Mouse (Mus musculus): ENCODE data around the gene Ntm.

Gene Ntm

DNA sequence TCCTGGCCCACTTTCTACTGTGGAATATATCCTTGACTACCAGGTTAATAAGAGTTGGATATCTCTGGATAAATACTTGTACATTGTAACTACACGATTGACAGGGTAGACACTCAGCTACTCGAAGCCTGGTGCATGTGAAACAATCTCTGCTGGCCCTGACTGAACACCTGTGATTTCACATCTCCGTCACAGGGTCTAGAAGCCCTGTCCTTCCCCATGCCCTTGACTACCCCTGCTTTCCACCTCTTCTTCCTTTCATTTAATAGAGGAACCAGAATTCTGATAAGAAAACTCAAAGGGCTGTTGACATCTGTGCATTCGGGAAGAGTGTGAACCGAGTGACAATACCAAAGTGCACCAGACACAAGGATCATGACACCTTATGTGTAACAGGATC lies 566.8 kb downstream of the Ntm start:
- DNase-seq: no peak

DNA sequence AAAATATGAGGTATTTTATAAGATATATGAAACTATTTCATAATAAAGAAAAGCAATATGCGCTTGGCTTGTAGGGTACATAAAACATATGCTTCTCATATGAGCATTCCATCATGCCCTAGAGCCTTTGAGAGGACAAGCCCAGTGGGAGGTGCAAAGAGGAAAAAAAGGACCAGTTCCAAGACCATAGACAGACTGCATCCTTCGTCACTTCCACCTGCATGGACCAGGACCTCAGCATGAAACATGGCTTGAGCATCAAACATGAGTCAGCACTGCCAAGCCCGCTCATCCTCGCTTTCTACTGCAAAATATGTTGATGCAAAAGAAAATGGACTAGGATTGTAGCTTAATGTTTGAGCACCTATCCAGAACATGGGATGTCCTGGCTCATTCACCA lies 569.8 kb downstream of the Ntm start:
- peak; percentile 66 to 73 for DNase-seq

DNA sequence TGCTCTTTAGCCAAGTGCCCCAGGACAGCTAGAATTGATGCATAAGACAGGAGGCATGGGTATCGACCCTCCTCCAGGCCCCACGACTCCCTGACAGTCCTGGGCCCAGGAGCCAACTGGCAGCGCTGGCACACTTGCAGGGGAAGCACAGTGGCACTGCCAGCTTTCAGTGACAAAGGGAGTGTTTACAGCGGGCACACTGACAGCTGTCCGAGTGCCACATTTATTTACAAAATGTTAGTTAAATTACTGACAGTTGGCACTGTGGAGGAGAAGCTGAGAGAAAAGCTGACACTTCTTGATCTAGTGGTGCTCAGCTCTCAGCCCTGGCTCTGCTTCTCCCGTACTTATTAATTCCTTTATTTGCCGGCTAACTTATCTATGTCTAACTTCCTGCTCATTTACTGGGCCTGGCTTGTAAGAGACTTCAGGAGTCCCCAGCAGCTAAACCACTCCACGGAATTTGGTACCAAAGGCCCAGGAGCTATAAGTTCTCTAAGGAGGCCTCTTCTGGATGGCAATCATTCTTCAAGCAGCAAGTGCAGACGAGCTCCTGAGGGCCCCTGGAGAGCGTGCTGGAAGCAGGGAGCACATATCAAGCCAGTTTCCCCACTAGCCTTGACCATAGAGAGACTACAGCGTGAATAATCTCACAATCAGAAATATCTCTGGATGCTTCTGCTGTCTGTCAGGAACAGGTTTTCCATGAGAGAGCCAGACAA lies 572.0 kb downstream of the Ntm start:
- DNase-seq: peak; percentile 89 to 94

GRCm38 (mm10) chr9:29389224-29389623 lies 573.7 kb downstream of the Ntm start:
- DNase-seq: no peak

DNA sequence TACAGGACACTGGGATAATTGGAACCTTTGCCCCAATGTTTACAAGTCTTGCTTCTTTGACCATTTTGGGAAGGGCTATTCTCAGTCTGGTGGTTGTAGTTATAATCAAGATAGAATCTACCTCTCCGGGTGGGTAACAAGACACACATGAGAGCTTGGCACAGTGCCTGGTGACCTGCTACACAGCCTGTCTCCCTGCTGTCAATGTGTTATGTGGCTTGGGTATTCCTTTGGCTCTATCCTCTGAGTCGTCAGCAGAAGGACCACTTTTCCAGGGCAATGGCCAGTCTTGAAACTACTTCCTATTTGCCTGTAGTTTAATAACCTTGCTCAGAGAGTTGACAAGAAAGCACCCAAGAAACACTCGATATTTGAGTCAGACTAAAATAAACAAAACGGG lies 575.8 kb downstream of the Ntm start:
- peak; percentile 86 to 89 for DNase-seq

DNA sequence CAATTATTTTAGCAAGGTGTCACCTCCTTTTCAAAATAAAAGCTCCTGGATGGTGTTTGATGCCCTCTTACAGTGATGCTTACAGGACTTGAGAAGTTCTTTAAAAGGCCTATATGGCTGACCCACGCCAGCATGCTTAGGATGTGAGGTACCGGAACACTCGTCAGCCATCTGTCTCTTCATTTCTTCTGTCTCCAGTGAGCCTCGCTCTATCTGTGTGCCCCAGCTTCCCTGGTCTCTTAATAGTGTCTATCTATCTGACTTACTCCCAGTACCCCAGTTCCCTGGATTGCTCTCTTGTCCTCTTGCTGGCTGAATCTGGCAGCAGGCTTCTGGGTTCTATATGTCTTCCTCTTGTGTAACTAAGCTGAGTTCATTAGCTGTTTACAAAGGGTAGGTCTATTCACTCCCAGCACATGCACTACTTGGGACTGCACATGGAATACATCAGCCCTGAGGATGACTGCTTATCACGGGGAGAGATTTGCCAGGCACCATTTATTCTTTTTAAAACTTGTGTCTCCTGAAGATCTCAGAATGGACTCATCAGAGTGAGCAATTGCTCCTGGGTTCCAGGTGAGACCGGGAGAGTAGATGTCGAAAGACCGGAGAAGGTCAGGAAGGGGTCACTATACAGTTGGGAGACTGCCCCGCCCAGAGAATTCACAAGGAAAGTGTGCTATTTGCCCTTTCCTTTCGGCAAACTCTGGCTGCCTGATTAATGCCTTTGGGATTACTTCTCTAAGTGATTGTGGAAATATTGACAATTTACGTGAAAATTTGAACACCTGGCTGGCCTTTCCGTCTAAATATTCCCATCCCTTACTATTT lies 585.6 kb downstream of the Ntm start:
- DNase-seq: peak in 1 of 2 experiments; percentile 11

DNA sequence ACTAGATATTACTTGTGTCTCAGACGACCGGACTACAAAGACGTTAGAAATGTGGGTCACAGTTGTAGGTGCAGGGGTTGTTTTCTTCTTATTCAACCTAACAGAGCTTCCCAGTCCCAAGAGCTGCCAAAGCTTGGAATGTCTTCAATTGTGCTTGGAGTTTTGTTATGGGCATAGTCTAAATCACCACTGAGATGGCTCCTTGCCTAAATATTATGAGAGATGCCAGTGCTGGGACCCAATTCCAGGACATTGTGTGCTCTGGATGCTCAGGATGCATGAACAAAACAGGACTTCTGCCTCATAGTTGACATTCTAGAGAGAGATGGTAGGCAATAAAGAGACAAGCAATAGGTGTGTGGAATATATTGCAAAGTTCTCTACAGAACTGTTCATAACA lies 591.6 kb downstream of the Ntm start:
- DNase-seq: peak; percentile 44 to 46

- DNase-seq: peak; percentile 42 to 53
Observed at GRCm38 (mm10) chr9:29369621-29370020, 593.3 kb downstream of the Ntm start.

GRCm38 (mm10) chr9:29368291-29368690 lies 594.6 kb downstream of the Ntm start:
- DNase-seq: no peak

DNA sequence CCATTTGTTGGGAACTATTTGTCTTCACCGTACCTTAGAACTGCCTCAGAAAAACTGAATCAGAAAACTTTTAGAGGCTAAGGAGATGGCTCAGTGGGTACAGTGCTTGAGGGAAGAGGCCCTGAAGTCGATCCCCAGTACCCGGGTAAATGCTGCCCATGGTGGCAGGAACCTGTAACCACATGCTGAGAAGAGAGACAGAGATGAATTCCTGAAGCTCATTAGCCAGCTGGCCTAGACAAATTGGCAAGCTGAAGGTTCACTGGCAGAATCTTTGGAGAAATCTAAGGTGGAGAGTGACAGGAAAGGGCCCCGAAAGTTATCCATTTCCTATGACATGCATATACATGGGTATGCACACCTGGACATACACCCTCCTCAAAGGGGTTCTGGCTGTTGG lies 605.1 kb downstream of the Ntm start:
- DNase-seq: peak; percentile 32 to 34

- DNase-seq: no peak
Observed at GRCm38 (mm10) chr9:29342303-29342702, 620.6 kb downstream of the Ntm start.

- no peak for DNase-seq
Observed at GRCm38 (mm10) chr9:29341292-29341691, 621.6 kb downstream of the Ntm start.

- DNase-seq: no peak
Observed at GRCm38 (mm10) chr9:29335671-29336070, 627.3 kb downstream of the Ntm start.

- peak; percentile 62 to 63 for DNase-seq
Observed at GRCm38 (mm10) chr9:29332296-29333090, 630.4 kb downstream of the Ntm start.

DNA sequence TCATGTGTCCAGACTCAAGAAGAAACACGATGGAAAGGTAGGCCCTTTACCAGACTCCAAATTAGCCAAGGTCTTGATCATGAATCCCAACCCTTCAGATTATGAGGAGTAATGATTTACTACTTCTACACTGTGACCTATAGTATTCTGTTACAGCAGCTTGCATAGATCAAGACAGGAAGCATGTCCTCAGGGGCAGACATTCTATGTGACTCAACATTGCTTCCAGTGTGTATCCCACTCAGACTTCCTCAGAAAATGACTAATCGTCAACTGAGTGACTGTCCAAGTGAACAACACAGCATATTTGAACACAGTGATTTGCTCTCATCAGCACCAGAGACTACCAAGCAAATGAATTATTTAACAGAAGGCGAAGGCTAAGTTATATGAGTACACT lies 632.5 kb downstream of the Ntm start:
- no peak for DNase-seq

DNA sequence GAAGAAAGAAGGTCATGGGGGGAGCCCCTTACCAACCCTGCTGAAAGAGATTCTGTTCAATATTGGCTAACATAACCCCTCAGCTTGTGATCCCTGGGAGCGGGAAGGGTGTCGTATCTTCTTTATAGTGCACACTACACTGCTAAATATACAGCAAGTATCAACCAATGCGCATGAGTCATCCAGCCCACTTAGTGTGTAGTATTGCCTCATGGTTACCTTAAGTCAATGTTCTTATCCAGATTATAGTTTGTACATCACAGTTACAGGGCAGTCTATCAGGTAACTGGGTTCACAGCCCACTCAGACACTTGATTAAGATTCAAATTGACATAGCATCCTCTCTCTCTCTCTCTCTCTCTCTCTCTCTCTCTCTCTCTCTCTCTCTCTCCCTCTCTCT lies 636.7 kb downstream of the Ntm start:
- no peak for DNase-seq

- peak in 1 of 2 experiments; percentile 22 for DNase-seq
Observed at GRCm38 (mm10) chr9:29325137-29325536, 637.8 kb downstream of the Ntm start.

DNA sequence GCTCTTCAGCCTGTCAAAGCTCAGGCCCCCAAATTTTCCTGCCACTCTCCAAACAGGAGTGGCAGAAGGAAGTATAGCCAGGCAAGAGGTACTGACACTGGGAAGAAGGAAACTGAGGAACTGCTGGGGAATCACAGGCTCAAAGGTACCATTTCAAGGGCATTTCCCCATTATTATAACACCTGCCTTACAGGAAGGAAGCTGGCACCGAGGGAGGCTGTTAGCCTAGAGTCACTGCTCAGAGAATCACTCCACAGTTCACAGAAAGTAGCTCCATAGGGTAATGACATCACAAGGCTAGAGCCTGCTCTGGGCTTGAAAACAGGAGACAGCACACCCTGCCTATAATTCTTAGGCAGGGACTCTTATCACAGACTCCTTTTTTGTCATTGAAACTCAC lies 643.7 kb downstream of the Ntm start:
- no peak for DNase-seq

GRCm38 (mm10) chr9:29318676-29319162 lies 644.2 kb downstream of the Ntm start:
- DNase-seq: no peak

- no peak for DNase-seq
Observed at GRCm38 (mm10) chr9:29317623-29318022, 645.3 kb downstream of the Ntm start.

- DNase-seq: no peak
Observed at GRCm38 (mm10) chr9:29315842-29316241, 647.1 kb downstream of the Ntm start.

DNA sequence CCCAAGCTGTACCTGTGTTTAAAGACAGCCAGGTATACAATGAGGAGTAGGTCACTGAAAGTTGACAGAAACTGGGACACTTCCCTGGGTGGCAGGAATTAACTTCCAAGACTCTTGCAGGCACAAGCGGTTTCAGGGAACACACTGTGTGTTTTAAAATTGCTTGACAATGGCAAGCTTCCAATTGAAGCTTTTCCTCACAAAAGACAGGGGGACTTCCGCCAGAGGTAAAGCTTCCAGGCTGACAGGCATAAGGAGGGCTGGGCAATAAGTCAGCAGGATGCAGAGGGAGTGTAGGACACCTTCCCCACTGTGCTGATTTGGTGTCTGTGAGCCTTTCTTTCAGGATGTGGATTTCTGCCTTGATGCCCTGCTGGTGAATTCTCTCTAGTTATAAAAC lies 656.0 kb downstream of the Ntm start:
- peak; percentile 24 to 26 for DNase-seq

- peak; percentile 20 to 33 for DNase-seq
Observed at GRCm38 (mm10) chr9:29298340-29298739, 664.6 kb downstream of the Ntm start.

Measured in cerebellum, postnatal 10 days (tissue).